Mouse (Mus musculus): ENCODE measurements around the gene Cchcr1.
"Not testable (repeated sequence)": the region's sequence is repeated elsewhere in the genome, so short reads cannot be mapped to it uniquely, and the experiment has no call there.

The Cchcr1 gene

GRCm38 (mm10) chr17:35516652-35517500, at the start of gene Cchcr1, which contains the start of gene Tcf19:
Gene Cchcr1 (plus strand): TSS chr17:35517100.
Gene Tcf19 (minus strand): TSS chr17:35516824.
- peak; percentile 99 for DNase-seq

- DNase-seq, result not testable (repeated sequence)
These were observed 48.0 kb upstream of the Cchcr1 start for GRCm38 (mm10) chr17:35468936-35469335.

- peak; percentile 33 for DNase-seq
These were observed 46.8 kb upstream of the Cchcr1 start, which contains the start of gene H2-Q10 for GRCm38 (mm10) chr17:35469842-35470751. Gene H2-Q10 (plus strand): TSS chr17:35470089.

- DNase-seq, result peak; percentile 70
These were observed 32.8 kb upstream of the Cchcr1 start for GRCm38 (mm10) chr17:35484066-35484465.

GRCm38 (mm10) chr17:35485702-35486101, 31.2 kb upstream of the Cchcr1 start:
- DNase-seq, result no peak

GRCm38 (mm10) chr17:35486726-35487125, 30.2 kb upstream of the Cchcr1 start:
- DNase-seq, result no peak

GRCm38 (mm10) chr17:35488041-35488440, 28.9 kb upstream of the Cchcr1 start:
- no peak for DNase-seq

GRCm38 (mm10) chr17:35490320-35490719, 26.6 kb upstream of the Cchcr1 start:
- no peak for DNase-seq

- DNase-seq, result no peak
These were observed 19.8 kb upstream of the Cchcr1 start for GRCm38 (mm10) chr17:35497124-35497523.

GRCm38 (mm10) chr17:35502226-35502625, 14.7 kb upstream of the Cchcr1 start:
- peak; percentile 59 for DNase-seq

- no peak for DNase-seq
These were observed 14.1 kb upstream of the Cchcr1 start for GRCm38 (mm10) chr17:35502762-35503161.

GRCm38 (mm10) chr17:35503849-35504248, 13.1 kb upstream of the Cchcr1 start:
- DNase-seq, result no peak

GRCm38 (mm10) chr17:35504628-35505481, 12.0 kb upstream of the Cchcr1 start:
- no peak for DNase-seq

- no peak for DNase-seq
These were observed 11.1 kb upstream of the Cchcr1 start, which contains the start of gene Pou5f1 for GRCm38 (mm10) chr17:35505776-35506175. Gene Pou5f1 (plus strand): TSS chr17:35506018.

- DNase-seq, result no peak
These were observed 10.0 kb upstream of the Cchcr1 start for GRCm38 (mm10) chr17:35506881-35507280.

GRCm38 (mm10) chr17:35507556-35508260, 9.2 kb upstream of the Cchcr1 start:
- no peak for DNase-seq

GRCm38 (mm10) chr17:35508279-35508678, 8.6 kb upstream of the Cchcr1 start:
- not testable (repeated sequence) for DNase-seq

- peak; percentile 62 for DNase-seq
These were observed 7.6 kb upstream of the Cchcr1 start for GRCm38 (mm10) chr17:35509284-35509683.

- DNase-seq, result no peak
These were observed 3.8 kb upstream of the Cchcr1 start for GRCm38 (mm10) chr17:35512916-35513626.

- DNase-seq, result peak; percentile 79
These were observed 3.0 kb upstream of the Cchcr1 start for GRCm38 (mm10) chr17:35513886-35514285.

- no peak for DNase-seq
These were observed 2.1 kb upstream of the Cchcr1 start for GRCm38 (mm10) chr17:35514756-35515155.
